Mouse (Mus musculus): ENCODE measurements around the gene Akap2.

DNA sequence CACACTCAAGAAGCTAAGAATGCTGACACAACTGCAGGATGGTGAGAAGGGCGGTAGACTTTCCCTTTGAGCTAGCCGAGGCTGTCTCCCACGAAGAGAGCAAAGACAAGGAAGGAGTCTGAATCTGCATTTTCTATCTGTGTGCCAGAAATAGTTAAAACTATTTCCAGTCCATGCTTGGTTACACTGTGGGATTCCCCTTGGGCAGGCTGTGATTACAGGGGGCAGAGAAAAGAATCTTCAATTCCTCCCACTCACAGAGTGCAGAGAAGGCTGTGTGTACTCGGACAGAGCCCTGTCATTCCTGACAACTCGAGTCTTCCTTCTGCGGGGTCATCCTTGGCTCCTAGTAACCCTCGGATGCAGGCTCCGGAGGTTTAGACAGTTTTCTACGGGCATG, 149.5 kb downstream of the Akap2 start:
- TF ChIP-seq POLR2A (IDR thresholded peaks at IDR 0.05; ENCODE audit: insufficient read length, low read depth) (no peak), TCF12 (IDR thresholded peaks at IDR 0.05; ENCODE audit: insufficient read depth, poor library complexity, severe bottlenecking) (no peak), MYOD1 (IDR thresholded peaks at IDR 0.05; ENCODE audit: control insufficient read depth in 1 of 3, insufficient read length in 2 of 3, low read depth in 2 of 3) (no peak), REST (IDR thresholded peaks at IDR 0.05; ENCODE audit: insufficient read depth, insufficient read length) (no peak), E2F4 (IDR thresholded peaks at IDR 0.05; ENCODE audit: insufficient read depth) (no peak), CEBPB (IDR thresholded peaks at IDR 0.05; ENCODE audit: insufficient read depth, poor library complexity, severe bottlenecking) (no peak), MYOG (IDR thresholded peaks at IDR 0.05; ENCODE audit: control insufficient read depth in 1 of 3, insufficient read depth in 1 of 3, insufficient read length in 2 of 3, low read depth in 2 of 3) (no peak), POLR2AphosphoS2 (IDR thresholded peaks at IDR 0.05; ENCODE audit: insufficient read length, low read depth) (no peak), USF1 (IDR thresholded peaks at IDR 0.05; ENCODE audit: low read depth) (no peak), MAX (IDR thresholded peaks at IDR 0.05; ENCODE audit: low read depth) (no peak), SRF (IDR thresholded peaks at IDR 0.05; ENCODE audit: control insufficient read depth, insufficient read length, low read depth) (no peak), TCF3 (IDR thresholded peaks at IDR 0.05; ENCODE audit: insufficient read length, low read depth) (no peak)
